Mouse (Mus musculus): ENCODE data around the gene Hoxd10. TPM values are rescaled to one million over a fixed set of nuclear protein-coding genes. Genes with fewer than 3 reads are reported as not detected.

Hoxd10 gene
- total and polyA plus RNA-seq, 3 experiments: not detected

DNA sequence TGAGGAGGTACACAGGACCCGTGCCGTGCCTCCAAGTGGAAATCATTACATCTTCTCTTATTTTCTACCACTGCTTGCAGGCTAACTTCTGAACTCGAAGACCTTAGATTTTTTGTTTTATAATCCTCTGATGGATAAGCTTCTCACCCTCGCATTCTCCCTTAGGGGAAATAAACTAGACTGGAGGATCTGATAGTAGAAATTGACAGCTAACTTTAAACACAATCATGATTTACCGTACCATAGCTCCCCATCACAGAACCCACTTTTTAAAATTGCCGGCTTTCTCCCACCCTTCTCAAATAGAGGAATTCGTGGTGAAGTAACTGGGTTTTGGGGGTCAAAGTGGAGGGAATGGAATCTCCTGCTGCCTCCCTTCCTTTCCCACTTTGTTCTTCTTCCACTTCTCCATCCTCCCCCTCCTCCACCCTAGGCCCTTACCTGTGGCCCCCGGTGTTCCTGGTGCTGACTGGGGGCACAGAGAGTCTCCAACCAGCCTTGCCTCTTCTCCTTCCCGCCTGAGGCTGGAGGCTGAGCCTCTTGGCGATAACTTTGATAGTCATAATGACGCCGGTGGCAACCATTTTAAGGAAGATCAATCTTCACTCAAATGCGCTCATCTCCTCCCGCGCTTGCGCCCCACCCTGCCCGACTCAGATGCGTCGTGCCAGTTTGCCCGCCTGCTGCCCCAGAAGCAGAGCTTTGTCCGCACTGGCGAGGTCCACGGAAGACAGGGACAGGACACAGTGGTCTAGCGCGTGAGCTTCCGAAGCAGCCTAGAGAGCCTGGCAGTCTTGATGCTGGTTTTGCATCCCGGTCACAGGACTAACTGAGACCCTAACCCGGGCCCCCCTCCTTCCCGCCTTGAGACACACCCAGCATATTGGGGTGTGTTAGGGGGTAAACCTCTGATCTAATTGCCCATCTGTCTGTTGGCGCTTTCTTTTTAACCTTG, 31.0 kb upstream of the Hoxd10 start:
- Histone ChIP-seq H3K27me3 (replicated peaks) (no peaks in the 10 kb centered on the region), H3K9me3 (replicated peaks; ENCODE audit: low read length) (peaks cover 36% of the 10 kb centered on the region), H3K4me1 (ENCODE audit: control insufficient read depth in 1 of 2, insufficient read depth in 2 of 2) (peaks cover 0 to 5% of the 10 kb centered on the region in 2 experiments; a peak in 2 of 4 replicates), H3K79me2 (replicated peaks; ENCODE audit: control insufficient read depth, extremely low read depth, insufficient read depth, poor library complexity, severe bottlenecking) (no peaks in the 10 kb centered on the region), H3K4me2 (ENCODE audit: insufficient read depth, low read depth, poor library complexity, severe bottlenecking) (no peak overlapping the region), H3K27ac (ENCODE audit: insufficient read depth, low read depth) (no peak overlapping the region), H3K4me3 (replicated peaks in 1 of 3; ENCODE audit: low read depth in 2 of 3, low read length in 2 of 3, poor library complexity in 1 of 3) (no peak overlapping the region), H3K36me3 (replicated peaks in 1 of 2; ENCODE audit: control insufficient read depth in 1 of 2, insufficient read depth in 1 of 2, low read length in 1 of 2) (no peaks in the 10 kb centered on the region), H3K9ac (ENCODE audit: insufficient read depth, low read depth) (no peak overlapping the region)
- in situ Hi-C loops (cut with MboI; ENCODE audit: low pct_ligation_motif_present, low pct_unique_long_range_greater_than_20kb, low sequenced_read_pairs) (loop anchor here (10.0 to 25.0 kb wide), 3 partner anchors 366 to 1073 kb away; partner anchors contain the start of gene Chrna1), dilution Hi-C loops (cut with MboI; ENCODE audit: extremely low pct_ligation_motif_present, extremely low pct_unique_long_range_greater_than_20kb, low sequenced_read_pairs) (no loop called here)
- DNase-seq (ENCODE audit: extremely low read depth): no peak
- TF ChIP-seq TCF12 (IDR thresholded peaks at IDR 0.05; ENCODE audit: low read depth, low read length) (no peak), GABPA (IDR thresholded peaks at IDR 0.05; ENCODE audit: insufficient replicate concordance, low read depth, low read length) (no peak), MYC (IDR thresholded peaks at IDR 0.05; ENCODE audit: low read depth, low read length) (no peak), SMC3 (IDR thresholded peaks at IDR 0.05; ENCODE audit: low read depth, low read length) (no peak)

GRCm38 (mm10) chr2:74661685-74662084, 30.0 kb upstream of the Hoxd10 start:
- Histone ChIP-seq H3K9ac (ENCODE audit: insufficient read depth, low read depth) (no peak overlapping the region), H3K4me1 (ENCODE audit: control insufficient read depth in 1 of 2, insufficient read depth in 2 of 2) (peaks cover 0 to 5% of the 10 kb centered on the region in 2 experiments; a peak in 2 of 4 replicates), H3K27ac (ENCODE audit: insufficient read depth, low read depth) (no peak overlapping the region), H3K27me3 (replicated peaks) (no peaks in the 10 kb centered on the region), H3K79me2 (replicated peaks; ENCODE audit: control insufficient read depth, extremely low read depth, insufficient read depth, poor library complexity, severe bottlenecking) (no peaks in the 10 kb centered on the region), H3K36me3 (replicated peaks in 1 of 2; ENCODE audit: control insufficient read depth in 1 of 2, insufficient read depth in 1 of 2, low read length in 1 of 2) (no peaks in the 10 kb centered on the region), H3K4me2 (ENCODE audit: insufficient read depth, low read depth, poor library complexity, severe bottlenecking) (no peak overlapping the region; the same call in 1 of the 2 replicates), H3K4me3 (replicated peaks in 1 of 3; ENCODE audit: low read depth in 2 of 3, low read length in 2 of 3, poor library complexity in 1 of 3) (no peak overlapping the region), H3K9me3 (replicated peaks; ENCODE audit: low read length) (peaks cover 28% of the 10 kb centered on the region)
- in situ Hi-C loops (cut with MboI; ENCODE audit: low pct_ligation_motif_present, low pct_unique_long_range_greater_than_20kb, low sequenced_read_pairs): loop anchor here (10.0 to 25.0 kb wide), 3 partner anchors 367 to 1074 kb away; partner anchors contain the start of gene Chrna1
- dilution Hi-C loops (cut with MboI; ENCODE audit: extremely low pct_ligation_motif_present, extremely low pct_unique_long_range_greater_than_20kb, low sequenced_read_pairs): no loop called here
- peak; percentile 29 for DNase-seq (ENCODE audit: extremely low read depth)
- TF ChIP-seq CTCF (conservative IDR thresholded peaks at IDR 0.05 in 1 of 2, IDR thresholded peaks at IDR 0.05 in 1 of 2; ENCODE audit: low read depth in 2 of 2, low read length in 2 of 2) (peak in 1 of 2 experiments; percentile 72; a peak in 2 of 4 replicates), RAD21 (IDR thresholded peaks at IDR 0.05; ENCODE audit: low read depth, low read length) (peak; percentile 77), ZMIZ1 (IDR thresholded peaks at IDR 0.05; ENCODE audit: low read depth, low read length) (no peak), SMC3 (IDR thresholded peaks at IDR 0.05; ENCODE audit: low read depth, low read length) (peak; percentile 64), ZC3H11A (IDR thresholded peaks at IDR 0.05; ENCODE audit: low read depth, low read length) (0 out of 2 replicates have a peak, but pooled peaks have one; percentile 8), UBTF (IDR thresholded peaks at IDR 0.05; ENCODE audit: low read depth, low read length) (no peak), USF1 (IDR thresholded peaks at IDR 0.05; ENCODE audit: low read depth, low read length) (no peak), USF2 (conservative IDR thresholded peaks at IDR 0.05; ENCODE audit: low read depth, low read length) (no peak), HCFC1 (IDR thresholded peaks at IDR 0.05; ENCODE audit: low read depth, low read length) (no peak), ZKSCAN1 (IDR thresholded peaks at IDR 0.05; ENCODE audit: borderline replicate concordance, low read depth, low read length) (no peak), GABPA (IDR thresholded peaks at IDR 0.05; ENCODE audit: insufficient replicate concordance, low read depth, low read length) (no peak)
